Mouse (Mus musculus) lung, postnatal 0 days (tissue): ENCODE results near the gene Mdm2.

Experiments used
- CTCF ChIP-seq: IDR thresholded peaks from 2 replicates; pipeline ENCODE4 v1.5.1; 2016; ENCODE audit warnings: antibody characterized with exemption, mild to moderate bottlenecking
- EP300 ChIP-seq: IDR thresholded peaks from 2 replicates; pipeline ENCODE4 v1.6.1; 2016; ENCODE audit warnings: antibody characterized with exemption, mild to moderate bottlenecking, control low read depth

- TF ChIP-seq EP300 (no peak), CTCF (peak; percentile 62)
These were observed 22.1 kb downstream of the Mdm2 start for GRCm38 (mm10) chr10:117688204-117689151.
